Mouse (Mus musculus) stomach, postnatal 0 days (tissue): ENCODE measurements around the gene C1qa. TPM values are rescaled to one million over a fixed set of nuclear protein-coding genes. Genes with fewer than 3 reads are reported as not detected.
A peak's percentile ranks its signal among the peaks of the same experiment; 100 is the strongest.

Experiments
- ATAC-seq: fragments of 200-750 bp; cut with Nextera tagmentation; 2 replicates; pipeline ENCODE4 v1.8.0; 2017; ENCODE audit not compliant: low FRiP score, low TSS enrichment
- DNase-seq: peaks from one replicate; pipeline ENCODE4 v3.0.0-alpha.2; 2016; ENCODE audit warnings: low spot score
- H3K27ac ChIP-seq: fragments of 300-500 bp; sonication (generic); replicated peaks from 2 replicates; pipeline ENCODE4 v1.5.1; 2014; ENCODE audit warnings: mild to moderate bottlenecking, control low read depth
- H3K27me3 ChIP-seq: fragments of 300-500 bp; sonication (generic); 2 replicates; pipeline ENCODE4 v1.6.1; 2014; ENCODE audit warnings: low read length; ENCODE audit not compliant: control insufficient read depth, insufficient read depth
- H3K36me3 ChIP-seq: fragments of 300-500 bp; sonication (generic); 2 replicates; pipeline ENCODE4 v1.6.1; 2014; ENCODE audit warnings: low read length, mixed read lengths; ENCODE audit not compliant: control insufficient read depth, insufficient read depth
- H3K4me1 ChIP-seq: fragments of 300-500 bp; sonication (generic); replicated peaks from 2 replicates; pipeline ENCODE4 v1.6.1; 2014; ENCODE audit warnings: antibody characterized with exemption; ENCODE audit not compliant: control insufficient read depth, insufficient read depth
- H3K4me2 ChIP-seq: fragments of 300-500 bp; sonication (generic); replicated peaks from 2 replicates; pipeline ENCODE4 v1.6.1; 2014; ENCODE audit warnings: low read depth, mild to moderate bottlenecking, control low read depth, moderate library complexity
- H3K4me3 ChIP-seq: fragments of 300-500 bp; sonication (generic); 2 replicates; pipeline ENCODE4 v1.5.1; 2014; ENCODE audit warnings: low read depth, low read length, control low read depth
- H3K9ac ChIP-seq: fragments of 300-500 bp; sonication (generic); 2 replicates; pipeline ENCODE4 v1.6.1; 2014; ENCODE audit warnings: mild to moderate bottlenecking, low read length, control low read depth, mixed read lengths
- H3K9me3 ChIP-seq: fragments of 300-500 bp; sonication (generic); 2 replicates; pipeline ENCODE4 v1.6.1; 2016; ENCODE audit warnings: low read length; ENCODE audit not compliant: control insufficient read depth
- CTCF ChIP-seq: IDR thresholded peaks from 2 replicates; pipeline ENCODE4 v1.5.1; 2016; ENCODE audit warnings: antibody characterized with exemption, low read depth, mild to moderate bottlenecking, moderate library complexity
- EP300 ChIP-seq: optimal IDR thresholded peaks from 2 replicates; pipeline ENCODE3; 2016; ENCODE audit warnings: antibody characterized with exemption
- WGBS: fragments of 180-500 bp; shearing (Covaris S2); extraction: QIAGEN DNeasy Blood & Tissue Kit; methylation state at CpG from one replicate; pipeline ENCODE4 v1.1.7; 2014; 5-methylcytosine and 5-hydroxymethylcytosine counted together
- polyA plus RNA-seq: library from polyadenylated mRNA; unstranded; fragments of >200 nt; fragmentation: Nextera tagmentation; extraction: Ambion mirVana; gene quantifications from 2 replicates; pipeline ENCODE4 v1.2.1, GENCODE M21; 2015

Gene C1qa
- polyA plus RNA-seq = 49.7 and 53.0 TPM in 2 replicates

- 47% methylated on average over 9 of the region's 9 CpGs for WGBS
- Histone ChIP-seq H3K4me2 (no peak within 1 kb of the TSS), H3K36me3 (no peaks in the 10 kb centered on the region), H3K4me1 (no peaks in the 10 kb centered on the region), H3K27me3 (no peaks in the 10 kb centered on the region), H3K9me3 (no peaks in the 10 kb centered on the region), H3K27ac (no peak within 1 kb of the TSS), H3K4me3 (peak within 1 kb of the TSS; percentile 8; the same call in 1 of the 2 replicates), H3K9ac (no peak within 1 kb of the TSS)
- ATAC-seq = no peak; the same call in 1 of the 2 replicates
- no peak for TF ChIP-seq EP300
- TF ChIP-seq CTCF = no peak
- no peak for DNase-seq
Observed at GRCm38 (mm10) chr4:136898637-136899036, at the start of gene C1qa. C1qa (minus strand) TSS chr4:136898803.

GRCm38 (mm10) chr4:136945397-136945796, 46.8 kb upstream of the C1qa start:
- no peaks in the 10 kb centered on the region for H3K9me3 ChIP-seq
- TF ChIP-seq CTCF (no peak), EP300 (no peak)
- no peak overlapping the region for H3K27ac ChIP-seq
- 63% methylated on average over 17 of the region's 17 CpGs for WGBS
- H3K4me3 ChIP-seq = no peak overlapping the region
- no peaks in the 10 kb centered on the region for H3K36me3 ChIP-seq
- no peak overlapping the region for H3K4me2 ChIP-seq
- no peak overlapping the region for H3K9ac ChIP-seq
- H3K4me1 ChIP-seq = no peaks in the 10 kb centered on the region
- ATAC-seq = no peak
- H3K27me3 ChIP-seq = no peaks in the 10 kb centered on the region
- no peak for DNase-seq

GRCm38 (mm10) chr4:136944558-136945350, 46.2 kb upstream of the C1qa start:
- 77% methylated on average over 11 of the region's 11 CpGs for WGBS
- Histone ChIP-seq H3K9me3 (no peaks in the 10 kb centered on the region), H3K4me1 (no peaks in the 10 kb centered on the region), H3K4me2 (no peak overlapping the region), H3K27ac (no peak overlapping the region), H3K36me3 (no peaks in the 10 kb centered on the region), H3K27me3 (no peaks in the 10 kb centered on the region), H3K4me3 (no peak overlapping the region), H3K9ac (no peak overlapping the region)
- TF ChIP-seq EP300 (no peak), CTCF (no peak)
- DNase-seq (no peak), ATAC-seq (no peak)

GRCm38 (mm10) chr4:136943175-136943574, 44.6 kb upstream of the C1qa start:
- DNase-seq = no peak
- Histone ChIP-seq H3K27ac (no peak overlapping the region), H3K9me3 (no peaks in the 10 kb centered on the region), H3K4me1 (no peaks in the 10 kb centered on the region), H3K4me3 (no peak overlapping the region), H3K36me3 (no peaks in the 10 kb centered on the region), H3K27me3 (no peaks in the 10 kb centered on the region), H3K9ac (no peak overlapping the region), H3K4me2 (no peak overlapping the region)
- TF ChIP-seq CTCF (no peak), EP300 (no peak)
- ATAC-seq = no peak
- WGBS = 15% methylated on average over 13 of the region's 13 CpGs

GRCm38 (mm10) chr4:136942761-136943160, 44.2 kb upstream of the C1qa start:
- H3K9ac ChIP-seq = no peak overlapping the region
- no peak overlapping the region for H3K27ac ChIP-seq
- no peaks in the 10 kb centered on the region for H3K36me3 ChIP-seq
- no peak overlapping the region for H3K4me3 ChIP-seq
- H3K27me3 ChIP-seq = no peaks in the 10 kb centered on the region
- WGBS = 17% methylated on average over 18 of the region's 18 CpGs
- H3K4me2 ChIP-seq = no peak overlapping the region
- H3K4me1 ChIP-seq = no peaks in the 10 kb centered on the region
- ATAC-seq (no peak), DNase-seq (no peak)
- H3K9me3 ChIP-seq = no peaks in the 10 kb centered on the region
- TF ChIP-seq EP300 (no peak), CTCF (no peak)

GRCm38 (mm10) chr4:136937935-136938334, 39.3 kb upstream of the C1qa start:
- DNase-seq (no peak), ATAC-seq (no peak)
- H3K27ac ChIP-seq = no peak overlapping the region
- no peak overlapping the region for H3K9ac ChIP-seq
- no peak overlapping the region for H3K4me3 ChIP-seq
- WGBS = 89% methylated on average over 5 of the region's 5 CpGs
- no peaks in the 10 kb centered on the region for H3K27me3 ChIP-seq
- H3K4me2 ChIP-seq = no peak overlapping the region
- H3K36me3 ChIP-seq = no peaks in the 10 kb centered on the region
- TF ChIP-seq CTCF (no peak), EP300 (no peak)
- H3K4me1 ChIP-seq = no peaks in the 10 kb centered on the region
- no peaks in the 10 kb centered on the region for H3K9me3 ChIP-seq
